Mouse (Mus musculus) olfactory bulb, adult 2 months (tissue): ENCODE measurements around the gene Chn2.

Experiments used
- CTCF ChIP-seq: fragments of 200-500 bp; IDR thresholded peaks from 2 replicates; pipeline ENCODE4 v1.5.1; 2012; ENCODE audit warnings: low read depth, mild to moderate bottlenecking, low read length, moderate library complexity; ENCODE audit not compliant: insufficient read depth
- POLR2A ChIP-seq: fragments of 200-500 bp; IDR thresholded peaks from 2 replicates; pipeline ENCODE4 v1.6.1; 2012; ENCODE audit warnings: mild to moderate bottlenecking, low read depth, low read length, moderate library complexity; ENCODE audit not compliant: insufficient read depth

- TF ChIP-seq CTCF: no peak
- TF ChIP-seq POLR2A: no peak
Measured at GRCm38 (mm10) chr6:54253881-54254280, 214.5 kb downstream of the Chn2 start.
